Mouse (Mus musculus): ENCODE results near the gene Rabl6.

The Rabl6 gene

GRCm38 (mm10) chr2:25607761-25608622 lies at the start of gene Rabl6:
Gene Rabl6, minus strand, starts transcription at chr2:25608521.
- peak; percentile 94 for DNase-seq (ENCODE audit: low spot score)

GRCm38 (mm10) chr2:25657652-25658051 lies 49.3 kb upstream of the Rabl6 start, which contains the start of gene Lcn5:
Gene Lcn5, plus strand, starts transcription at chr2:25657952.
- DNase-seq (ENCODE audit: low spot score): no peak

DNA sequence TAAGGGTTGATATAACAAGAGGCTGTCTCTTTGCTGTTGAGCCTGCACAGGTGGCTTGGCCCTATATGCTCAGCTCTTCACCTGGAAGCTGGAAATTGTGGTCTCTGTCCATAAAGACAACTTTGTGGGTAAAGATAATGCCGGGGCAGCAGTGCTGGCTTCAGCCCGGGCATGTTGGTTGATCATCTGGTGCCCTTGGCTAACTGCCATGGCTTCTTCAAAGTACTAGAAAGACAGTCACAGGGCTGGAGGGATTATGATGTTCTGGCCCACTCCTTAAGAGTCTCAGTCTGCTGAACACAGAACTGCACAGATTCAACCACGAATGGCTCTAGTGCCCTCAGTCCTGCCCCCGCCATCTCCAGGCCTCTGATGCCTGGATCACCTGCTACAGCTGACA lies 48.9 kb upstream of the Rabl6 start:
- no peak for DNase-seq (ENCODE audit: low spot score)

GRCm38 (mm10) chr2:25656691-25657090 lies 48.4 kb upstream of the Rabl6 start:
- no peak for DNase-seq (ENCODE audit: low spot score)

DNA sequence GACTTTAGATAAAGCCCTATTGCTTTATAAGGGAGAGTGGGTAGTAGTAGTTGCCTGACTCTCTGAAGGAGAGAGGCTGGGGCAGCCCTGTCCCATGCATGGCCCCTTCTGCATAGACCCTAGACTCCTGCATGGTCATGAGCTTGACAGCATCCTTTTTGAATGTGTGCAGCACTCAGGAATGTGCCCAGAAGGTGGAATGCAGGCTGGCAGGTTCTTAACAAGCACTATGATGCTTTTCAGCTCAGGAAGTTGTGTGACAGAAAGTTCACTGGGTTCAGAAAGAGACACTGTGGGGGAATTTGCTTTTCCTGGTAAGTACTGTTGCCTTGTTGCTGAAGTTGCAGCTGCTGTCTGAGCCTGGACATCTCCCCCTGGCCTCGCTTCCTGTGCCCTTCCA lies 46.2 kb upstream of the Rabl6 start:
- DNase-seq (ENCODE audit: low spot score): no peak

- DNase-seq (ENCODE audit: low spot score): no peak
Observed at GRCm38 (mm10) chr2:25652902-25653301, 44.6 kb upstream of the Rabl6 start, which contains the start of gene Lcn8. Gene Lcn8, plus strand, starts transcription at chr2:25653120.

- DNase-seq (ENCODE audit: low spot score): peak; percentile 70
Observed at GRCm38 (mm10) chr2:25639890-25640289, 31.6 kb upstream of the Rabl6 start.

DNA sequence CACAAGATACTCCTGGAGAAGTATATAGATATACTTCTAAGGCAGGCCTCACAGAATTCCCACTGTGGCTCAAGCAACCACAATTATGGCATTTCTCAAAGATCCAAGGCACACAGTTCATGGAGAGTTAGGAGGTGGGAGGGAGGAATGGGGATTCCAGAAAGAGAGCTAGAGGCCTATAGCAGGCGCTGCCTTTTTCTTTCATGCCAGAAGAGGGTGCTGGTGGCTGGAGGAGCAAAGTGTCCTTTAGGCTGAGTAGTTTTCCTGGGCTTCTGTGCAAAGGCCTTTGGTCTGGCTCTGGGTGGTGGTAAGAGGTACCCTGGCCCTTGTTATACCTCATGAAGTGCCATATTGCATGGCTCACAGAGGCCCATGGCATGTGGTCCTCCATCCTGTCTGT lies 25.7 kb upstream of the Rabl6 start:
- DNase-seq (ENCODE audit: low spot score): no peak

DNA sequence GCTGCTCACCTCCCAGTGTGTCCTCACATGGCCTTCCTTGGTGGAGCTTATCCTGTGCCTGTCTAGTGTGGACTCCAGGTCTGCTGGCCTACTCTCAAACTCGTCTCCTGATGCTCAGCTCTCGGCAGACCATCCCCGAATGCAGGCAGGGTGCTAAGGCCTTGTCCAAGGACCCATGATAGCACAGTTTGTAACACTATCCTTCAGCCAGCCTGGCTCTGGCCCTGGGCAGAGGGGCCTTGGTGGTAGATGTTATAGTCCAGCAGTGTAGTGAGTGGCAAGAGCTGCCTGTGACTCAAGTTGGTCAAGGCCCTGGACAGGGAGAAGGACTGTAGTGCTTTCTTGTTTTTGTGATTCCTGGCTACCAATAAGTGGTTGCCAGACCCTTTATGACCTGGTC lies 25.3 kb upstream of the Rabl6 start:
- DNase-seq (ENCODE audit: low spot score): no peak

- no peak for DNase-seq (ENCODE audit: low spot score)
Observed at GRCm38 (mm10) chr2:25628738-25629137, 20.4 kb upstream of the Rabl6 start.

- DNase-seq (ENCODE audit: low spot score): no peak
Observed at GRCm38 (mm10) chr2:25627811-25628210, 19.5 kb upstream of the Rabl6 start, which contains the start of gene Fcna. Gene Fcna, minus strand, starts transcription at chr2:25628030.

- no peak for DNase-seq (ENCODE audit: low spot score)
Observed at GRCm38 (mm10) chr2:25625986-25626385, 17.7 kb upstream of the Rabl6 start.

DNA sequence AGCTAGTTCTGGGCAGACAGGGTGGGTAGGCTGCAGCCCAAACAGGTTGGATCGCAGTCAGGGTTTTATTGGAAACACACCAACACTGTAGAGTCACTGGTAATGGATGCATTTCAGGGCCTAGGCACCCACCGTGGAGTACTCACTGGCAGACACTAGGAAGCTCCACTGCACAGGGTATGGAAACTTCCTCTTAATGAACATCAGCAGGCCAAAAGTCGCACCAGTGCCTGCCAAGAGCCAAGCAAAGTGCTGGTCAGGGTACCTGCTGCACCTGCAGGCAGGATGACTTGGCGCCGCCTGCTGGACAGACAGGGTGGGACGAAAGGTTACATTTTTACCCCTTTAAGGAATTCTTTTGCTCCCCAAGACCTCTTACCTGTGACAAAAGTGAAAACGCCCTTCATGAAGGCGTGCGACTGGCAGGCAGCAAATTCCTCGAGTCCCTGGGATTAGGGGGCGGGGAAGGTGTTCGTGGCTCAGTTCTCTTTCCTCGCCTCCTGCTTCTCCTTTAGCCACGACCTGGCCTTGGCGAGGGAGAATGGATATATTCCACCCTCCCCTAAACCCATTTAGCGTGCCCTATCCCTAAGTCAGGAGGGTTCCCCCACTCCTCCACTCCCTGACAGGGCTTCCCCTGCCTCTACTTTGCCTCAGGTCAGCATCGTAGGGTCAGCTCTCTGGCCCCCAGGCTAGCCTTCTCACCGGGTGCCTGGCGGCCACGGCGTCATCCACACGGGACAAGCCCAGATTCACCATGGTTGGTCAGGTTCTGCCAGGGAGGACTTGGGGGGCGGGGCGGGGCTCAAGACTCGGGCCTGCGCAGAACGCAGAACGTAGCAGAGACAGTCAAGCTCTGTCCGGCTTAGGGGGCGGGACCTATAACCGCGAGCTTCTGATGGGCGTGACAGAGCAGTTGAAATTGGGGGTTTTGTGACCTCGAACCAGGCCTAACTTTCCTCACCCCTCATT lies 13.2 kb upstream of the Rabl6 start, which contains the start of gene Tmem141:
TSS of gene Tmem141 (minus strand) at position 777 of the 972 bp plus-strand sequence.
- peak; percentile 83 for DNase-seq (ENCODE audit: low spot score)

DNA sequence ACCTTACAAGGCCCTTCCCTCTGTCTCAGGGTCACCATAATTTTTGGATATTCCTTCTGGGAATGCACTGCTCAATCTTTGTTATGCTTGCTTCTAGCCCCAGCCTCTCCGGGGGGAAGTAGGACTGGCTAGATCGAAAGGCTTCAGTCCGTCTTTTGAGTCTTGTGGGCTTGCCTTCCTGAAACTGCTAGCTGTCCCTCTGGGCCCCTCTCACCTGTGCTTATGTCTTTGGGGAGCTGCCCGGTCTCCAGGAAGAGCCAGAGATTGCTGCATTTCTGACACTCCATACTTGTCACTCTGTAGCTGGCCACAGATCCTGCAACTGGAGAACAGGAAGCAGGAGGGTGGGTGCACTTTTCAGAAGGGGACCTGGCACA lies 12.5 kb upstream of the Rabl6 start:
- DNase-seq (ENCODE audit: low spot score): no peak

DNA sequence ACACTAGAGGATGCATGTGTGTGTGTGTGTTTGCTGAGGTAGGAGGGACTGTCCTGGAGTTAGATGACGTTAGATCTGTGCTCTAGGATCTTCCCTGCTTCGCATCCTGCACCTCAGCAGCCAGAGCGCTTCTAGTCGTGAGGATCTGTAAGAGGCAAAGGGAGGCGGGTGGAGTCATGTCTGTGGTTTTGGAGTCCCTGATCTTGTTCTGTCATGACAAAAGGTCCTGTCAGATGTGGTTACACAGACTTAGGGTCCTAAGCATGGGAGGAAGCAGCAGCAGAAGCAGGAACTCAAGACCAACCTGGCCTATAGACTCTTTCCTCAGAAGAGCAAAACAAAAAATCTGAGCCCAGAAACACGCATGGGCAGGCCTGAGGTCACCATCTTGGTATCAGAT lies 12.1 kb upstream of the Rabl6 start:
- DNase-seq (ENCODE audit: low spot score): no peak

DNA sequence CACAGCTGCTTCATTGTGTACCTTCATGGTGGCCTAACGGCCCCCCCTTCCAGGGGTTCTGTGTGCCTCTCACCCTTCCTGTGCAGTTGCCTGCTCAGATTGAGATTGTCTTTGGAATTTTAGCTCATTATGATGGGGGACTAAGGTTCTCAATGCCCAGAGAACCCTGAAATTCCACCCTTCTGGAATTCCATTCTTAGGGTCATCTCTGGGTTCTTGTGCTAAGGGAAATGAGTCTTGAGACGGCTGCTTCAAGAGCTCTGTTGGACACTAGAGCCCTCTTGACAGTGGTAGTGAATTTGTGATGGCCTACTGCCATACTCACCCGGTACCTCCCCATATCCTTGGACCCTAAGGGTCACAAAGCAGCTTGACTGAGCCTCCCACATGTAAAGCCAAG lies 9.3 kb upstream of the Rabl6 start, which contains the start of gene Ccdc183:
TSS of gene Ccdc183 (minus strand) at position 101 of the 400 bp plus-strand sequence.
- no peak for DNase-seq (ENCODE audit: low spot score)

- no peak for DNase-seq (ENCODE audit: low spot score)
Observed at GRCm38 (mm10) chr2:25616398-25616797, 8.1 kb upstream of the Rabl6 start.

GRCm38 (mm10) chr2:25608671-25609070 lies 350 bp upstream of the Rabl6 start:
- DNase-seq (ENCODE audit: low spot score): no peak

- DNase-seq (ENCODE audit: low spot score): no peak
Observed at GRCm38 (mm10) chr2:25602526-25602925, 5.8 kb downstream of the Rabl6 start.

DNA sequence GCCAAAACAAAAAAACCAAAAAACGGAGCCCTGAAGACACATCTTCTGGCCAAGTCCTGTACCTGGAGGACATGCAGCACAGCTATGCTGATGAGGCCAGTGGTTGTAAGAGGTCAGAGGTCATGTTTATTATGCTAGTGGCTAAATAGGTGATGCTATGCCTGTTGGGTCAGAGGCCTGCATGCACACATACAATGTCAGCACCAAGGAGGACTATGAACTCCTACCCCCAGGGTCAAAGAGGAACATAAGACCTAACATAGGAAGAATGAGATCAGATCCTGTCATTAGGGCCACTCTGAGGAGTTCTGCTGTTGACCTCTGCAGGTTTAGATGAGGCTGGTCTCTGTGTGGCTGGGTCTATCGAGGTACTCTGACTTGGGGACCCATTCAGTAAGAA lies 8.3 kb downstream of the Rabl6 start:
- no peak for DNase-seq (ENCODE audit: low spot score)

GRCm38 (mm10) chr2:25598749-25599148 lies 9.6 kb downstream of the Rabl6 start:
- no peak for DNase-seq (ENCODE audit: low spot score)

- DNase-seq (ENCODE audit: low spot score): no peak
Observed at GRCm38 (mm10) chr2:25596765-25597510, 11.4 kb downstream of the Rabl6 start.

All from retina, embryonic 14.5 days (tissue).